Mouse (Mus musculus) telencephalon, adult 2 months (tissue): ENCODE measurements at regions not wholly inside any gene's neighbourhood (a gene's known extent, or its start where the extent isn't known, plus 50 kb on each side); places are given as distances from the start of the nearest gene placed in this dataset.
A peak's percentile ranks its signal among the peaks of the same experiment; 100 is the strongest.

Experiments used
- DNase-seq: peaks from one replicate; pipeline ENCODE4 v3.0.0-alpha.2; 2011; ENCODE audit warnings: low read depth, low spot score

DNA sequence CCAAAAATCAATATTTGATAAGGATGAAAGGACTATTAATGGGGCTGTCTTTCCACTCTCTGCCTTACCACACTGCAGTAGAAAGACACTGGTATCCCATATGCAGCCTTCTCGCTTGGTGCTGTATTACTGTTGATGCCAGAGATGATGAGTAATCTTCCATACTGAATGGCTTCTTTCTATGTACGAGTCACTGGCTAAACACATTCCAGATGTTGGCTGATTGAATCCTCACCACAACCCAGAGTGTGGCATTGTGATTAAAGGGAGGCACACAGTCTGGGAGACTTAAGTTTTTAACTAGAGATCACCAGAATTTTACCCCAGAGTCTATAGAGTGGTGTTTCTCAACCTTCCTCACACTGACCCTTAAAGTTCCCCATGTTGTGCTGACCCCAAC is 84.9 kb upstream of the Ank start:
- DNase-seq, result no peak

DNA sequence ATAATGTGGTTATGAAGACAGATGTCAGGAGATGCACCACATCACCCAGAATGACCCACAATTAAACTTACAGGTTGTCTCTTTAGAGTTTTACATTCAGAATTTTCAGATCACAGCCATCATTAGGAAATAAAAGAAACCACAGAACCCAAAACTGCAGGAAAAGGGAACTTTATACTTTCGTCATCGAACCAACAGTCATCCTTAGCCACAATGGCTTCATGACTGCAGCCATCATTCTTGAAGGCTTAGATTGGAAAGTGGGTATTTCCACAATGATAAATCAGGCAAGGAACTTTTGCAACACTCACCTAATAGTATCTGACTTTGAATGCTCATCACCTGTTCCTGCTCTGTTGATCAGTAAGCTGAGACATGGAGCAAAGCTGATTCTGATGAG is 75.9 kb upstream of the Ank start:
- no peak for DNase-seq

DNA sequence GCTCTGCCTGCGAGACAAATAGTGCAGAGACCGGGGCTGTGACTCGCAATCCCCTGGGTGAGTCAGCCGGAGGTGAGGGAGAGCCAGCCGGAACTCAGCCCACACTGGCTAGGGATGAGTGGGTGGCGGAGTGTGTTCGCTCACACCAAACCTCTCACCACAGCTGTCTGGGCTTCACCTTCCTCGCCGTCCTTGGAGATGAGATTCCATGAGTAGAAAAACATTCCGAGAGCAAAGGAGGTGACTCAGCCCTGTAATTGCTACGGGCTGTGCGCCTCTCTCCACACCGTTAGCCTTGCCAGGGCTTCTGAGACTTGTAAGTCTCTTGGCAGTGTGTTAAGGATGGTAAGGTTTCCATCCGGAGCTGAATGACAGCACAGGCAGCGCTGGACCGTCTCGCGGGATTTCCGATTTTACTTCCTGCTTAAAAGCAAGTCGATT is 60.7 kb upstream of the Ank start:
- peak; percentile 56 for DNase-seq

DNA sequence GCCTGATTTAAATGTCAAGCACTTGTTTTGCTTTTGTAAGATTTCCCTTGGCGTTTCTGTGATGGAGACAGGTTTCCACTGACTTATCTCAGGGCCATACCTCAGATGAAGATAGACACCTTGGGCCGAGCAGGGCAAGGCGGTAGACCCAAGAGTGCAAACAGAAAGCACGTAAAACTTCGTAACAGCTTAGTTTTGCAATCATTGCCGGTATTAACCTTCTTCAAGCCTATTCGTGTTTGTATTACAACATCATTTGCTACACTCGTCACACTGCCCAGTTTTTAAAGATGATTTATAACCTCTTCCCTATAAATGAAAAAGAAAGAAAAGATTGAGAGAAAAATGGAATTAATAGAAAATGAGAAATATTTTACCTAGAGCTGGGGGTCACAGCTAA is 56.6 kb upstream of the Ank start:
- DNase-seq, result no peak

DNA sequence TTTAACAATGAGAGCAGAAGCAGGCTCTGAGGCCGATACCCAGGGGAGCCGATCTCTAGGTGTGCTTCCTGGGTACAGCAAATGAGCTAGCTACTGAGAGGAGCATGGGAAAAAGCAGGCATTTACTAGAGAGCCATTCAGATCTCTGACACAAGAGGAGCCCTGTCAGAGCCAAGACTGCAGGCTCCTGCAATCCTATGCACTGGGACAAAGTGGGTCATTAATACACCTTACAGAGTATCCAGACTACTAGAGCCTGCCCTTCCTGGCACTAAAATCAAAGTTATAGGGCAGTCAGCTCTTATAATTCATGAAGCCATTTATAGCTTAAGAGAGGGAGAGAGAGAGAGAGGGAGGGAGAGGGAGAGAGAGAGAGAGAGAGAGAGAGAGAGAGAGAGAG is 54.2 kb upstream of the Ank start:
- no peak for DNase-seq

DNA sequence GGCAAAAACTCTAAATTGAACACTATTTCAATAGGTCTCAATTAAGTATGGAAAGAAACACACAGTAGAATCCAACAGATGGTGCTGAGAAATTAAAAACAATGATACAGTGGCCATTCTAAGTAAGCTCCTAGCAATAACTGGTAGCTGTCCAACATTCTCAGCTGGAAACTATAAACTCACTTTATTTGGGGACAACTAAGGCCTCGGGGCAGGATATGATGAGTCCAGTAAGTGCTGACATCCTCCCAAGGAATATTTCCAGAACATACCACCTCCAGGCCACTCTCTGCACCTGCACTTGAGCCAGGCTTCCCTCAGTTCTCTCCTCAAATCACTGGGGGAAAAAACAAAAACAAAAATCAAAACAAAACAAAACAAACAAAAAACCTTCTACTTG is 53.7 kb upstream of the Ank start:
- no peak for DNase-seq

DNA sequence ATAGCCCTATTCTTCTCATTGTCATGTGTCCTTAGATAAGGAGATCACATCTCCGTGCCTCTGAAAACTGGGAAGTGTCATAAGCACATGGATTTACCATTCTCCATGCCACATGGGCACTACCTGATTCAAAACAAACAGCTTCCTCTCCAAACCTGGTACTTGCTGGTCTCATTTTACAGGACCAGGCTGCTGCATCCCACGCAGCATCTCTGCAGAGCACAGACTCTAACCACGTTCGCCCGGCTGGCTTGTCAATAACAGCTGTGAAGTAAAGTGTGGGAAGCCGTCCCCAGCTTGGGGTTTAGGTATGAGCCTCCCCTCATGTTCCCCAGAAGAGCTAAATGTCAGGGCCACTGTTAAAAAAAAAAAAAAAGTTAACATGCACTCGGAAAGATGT is 53.0 kb upstream of the Ank start:
- DNase-seq, result peak; percentile 26

DNA sequence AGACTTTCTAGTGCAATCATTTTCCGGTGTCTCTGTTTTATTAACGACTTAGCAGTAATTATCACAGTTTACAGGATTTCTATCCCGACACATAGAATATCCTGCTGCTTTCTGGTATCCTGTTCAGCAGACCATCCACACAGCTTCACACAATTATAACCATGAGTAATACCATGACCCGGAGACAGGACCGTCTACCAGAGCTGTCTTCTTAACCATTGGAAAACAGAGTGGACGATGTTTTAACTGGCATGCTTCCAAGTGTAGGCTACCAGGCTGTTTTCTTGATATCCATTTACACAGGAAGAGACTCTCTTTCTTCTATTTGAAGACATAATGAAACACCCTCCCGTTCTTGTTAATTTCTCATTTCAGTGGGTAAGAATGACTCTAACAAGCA is 51.7 kb upstream of the Ank start:
- no peak for DNase-seq
